Mouse (Mus musculus): ENCODE measurements around the gene Erbin.

DNA sequence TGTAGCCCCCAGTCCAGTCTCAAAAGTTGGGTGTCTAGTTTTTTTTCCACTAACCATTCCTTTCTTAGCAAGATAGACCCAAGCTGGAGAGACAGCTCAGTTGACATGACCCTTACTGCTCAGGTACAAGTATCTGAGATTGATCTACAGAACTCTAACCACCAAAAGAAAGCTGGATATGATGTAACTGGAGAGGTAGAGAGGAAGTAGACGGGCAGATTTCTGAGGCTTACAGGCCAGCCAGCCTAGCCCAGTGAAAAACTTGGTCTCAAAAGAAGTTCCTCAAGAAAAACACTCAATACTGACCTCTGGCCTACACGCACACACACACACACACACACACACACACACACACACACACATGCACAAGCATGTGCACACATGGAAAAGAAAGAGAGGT is 44.9 kb upstream of the Erbin start:
- TF ChIP-seq CTCF (IDR thresholded peaks at IDR 0.05; ENCODE audit: control insufficient read depth, insufficient read depth, insufficient replicate concordance, low read depth, low read length) (no peak), POLR2A (IDR thresholded peaks at IDR 0.05; ENCODE audit: control insufficient read depth, low read depth, low read length) (no peak)

Measured in testis, adult 2 months (tissue).